Mouse (Mus musculus) kidney, postnatal 4 days (tissue): Measurements from ENCODE around the gene Ankrd63.

ENCODE experiments used
- DNase-seq, 2 experiments: peaks; one replicate each; pipeline ENCODE4 v3.0.0; 2021; ENCODE audit warnings: mixed read lengths in 2 of 2

Gene Ankrd63

GRCm38 (mm10) chr2:118725511-118725910 is 21.7 kb upstream of the Ankrd63 start:
- no peak for DNase-seq

- no peak for DNase-seq
Measured at GRCm38 (mm10) chr2:118723693-118724486, 20.1 kb upstream of the Ankrd63 start.

GRCm38 (mm10) chr2:118716677-118717076 is 12.9 kb upstream of the Ankrd63 start:
- no peak for DNase-seq

- DNase-seq = no peak
Measured at GRCm38 (mm10) chr2:118714230-118714629, 10.5 kb upstream of the Ankrd63 start.

- no peak for DNase-seq
Measured at GRCm38 (mm10) chr2:118713631-118714030, 9.9 kb upstream of the Ankrd63 start.

- peak; percentile 73 to 80 for DNase-seq
Measured at GRCm38 (mm10) chr2:118711038-118711494, 7.3 kb upstream of the Ankrd63 start.

GRCm38 (mm10) chr2:118709655-118710221 is 6.0 kb upstream of the Ankrd63 start:
- peak in 1 of 2 experiments; percentile 37 for DNase-seq

GRCm38 (mm10) chr2:118708472-118708871 is 4.7 kb upstream of the Ankrd63 start:
- peak in 1 of 2 experiments; percentile 37 for DNase-seq

- DNase-seq = no peak
Measured at GRCm38 (mm10) chr2:118706436-118706835, 2.7 kb upstream of the Ankrd63 start.

- peak; percentile 67 to 76 for DNase-seq
Measured at GRCm38 (mm10) chr2:118702883-118703761, 641 bp downstream of the Ankrd63 start.

- DNase-seq = peak in 1 of 2 experiments; percentile 25
Measured at GRCm38 (mm10) chr2:118701971-118702882, 1.5 kb downstream of the Ankrd63 start.

- no peak for DNase-seq
Measured at GRCm38 (mm10) chr2:118701161-118701560, 2.6 kb downstream of the Ankrd63 start.

GRCm38 (mm10) chr2:118700179-118701062 is 3.3 kb downstream of the Ankrd63 start:
- DNase-seq = peak; percentile 92

- peak in 1 of 2 experiments; percentile 19 for DNase-seq
Measured at GRCm38 (mm10) chr2:118697955-118698354, 5.8 kb downstream of the Ankrd63 start.

- no peak for DNase-seq
Measured at GRCm38 (mm10) chr2:118697311-118697877, 6.4 kb downstream of the Ankrd63 start.

- DNase-seq = peak; percentile 45 to 55
Measured at GRCm38 (mm10) chr2:118696451-118697308, 7.1 kb downstream of the Ankrd63 start.

GRCm38 (mm10) chr2:118695677-118696232 is 8.0 kb downstream of the Ankrd63 start:
- peak; percentile 49 to 67 for DNase-seq

- DNase-seq = peak; percentile 48 to 63
Measured at GRCm38 (mm10) chr2:118693370-118693966, 10.3 kb downstream of the Ankrd63 start.

GRCm38 (mm10) chr2:118689875-118690274 is 13.9 kb downstream of the Ankrd63 start:
- no peak for DNase-seq
